Mouse (Mus musculus): ENCODE measurements at regions not wholly inside any gene's neighbourhood (a gene's known extent, or its start where the extent isn't known, plus 50 kb on each side); places are given as distances from the start of the nearest gene placed in this dataset.

- DNase-seq (ENCODE audit: inconsistent ontology term) = peak; percentile 12
Observed at GRCm38 (mm10) chr8:49441270-49441669, 597.5 kb upstream of the Tenm3 start.

- DNase-seq (ENCODE audit: inconsistent ontology term) = no peak
Observed at GRCm38 (mm10) chr8:49396519-49396918, 552.8 kb upstream of the Tenm3 start.

- peak; percentile 50 for DNase-seq (ENCODE audit: inconsistent ontology term)
Observed at GRCm38 (mm10) chr8:49395029-49395428, 551.3 kb upstream of the Tenm3 start.

GRCm38 (mm10) chr8:49389525-49389924 is 545.8 kb upstream of the Tenm3 start:
- DNase-seq (ENCODE audit: inconsistent ontology term) = peak; percentile 34

- no peak for DNase-seq (ENCODE audit: inconsistent ontology term)
Observed at GRCm38 (mm10) chr8:49387587-49387986, 543.8 kb upstream of the Tenm3 start.

GRCm38 (mm10) chr8:49372686-49373085 is 528.9 kb upstream of the Tenm3 start:
- DNase-seq (ENCODE audit: inconsistent ontology term) = peak; percentile 78

GRCm38 (mm10) chr8:49362682-49363081 is 518.9 kb upstream of the Tenm3 start:
- DNase-seq (ENCODE audit: inconsistent ontology term) = no peak

- no peak for DNase-seq (ENCODE audit: inconsistent ontology term)
Observed at GRCm38 (mm10) chr8:49361443-49361842, 517.7 kb upstream of the Tenm3 start.

GRCm38 (mm10) chr8:49360121-49360520 is 516.4 kb upstream of the Tenm3 start:
- no peak for DNase-seq (ENCODE audit: inconsistent ontology term)

GRCm38 (mm10) chr8:49359671-49360070 is 515.9 kb upstream of the Tenm3 start:
- DNase-seq (ENCODE audit: inconsistent ontology term) = no peak

GRCm38 (mm10) chr8:49348602-49349001 is 504.9 kb upstream of the Tenm3 start:
- peak; percentile 57 for DNase-seq (ENCODE audit: inconsistent ontology term)

- DNase-seq (ENCODE audit: inconsistent ontology term) = no peak
Observed at GRCm38 (mm10) chr8:49338716-49339115, 495.0 kb upstream of the Tenm3 start.

GRCm38 (mm10) chr8:49326980-49327379 is 483.2 kb upstream of the Tenm3 start:
- DNase-seq (ENCODE audit: inconsistent ontology term) = no peak

- peak; percentile 93 for DNase-seq (ENCODE audit: inconsistent ontology term)
Observed at GRCm38 (mm10) chr8:49321404-49321803, 477.7 kb upstream of the Tenm3 start.

- no peak for DNase-seq (ENCODE audit: inconsistent ontology term)
Observed at GRCm38 (mm10) chr8:49313483-49314278, 469.9 kb upstream of the Tenm3 start.

- DNase-seq (ENCODE audit: inconsistent ontology term) = peak; percentile 97
Observed at GRCm38 (mm10) chr8:49312816-49313215, 469.1 kb upstream of the Tenm3 start.

- peak; percentile 87 for DNase-seq (ENCODE audit: inconsistent ontology term)
Observed at GRCm38 (mm10) chr8:49282401-49282800, 438.6 kb upstream of the Tenm3 start.

- peak; percentile 51 for DNase-seq (ENCODE audit: inconsistent ontology term)
Observed at GRCm38 (mm10) chr8:49281254-49281653, 437.5 kb upstream of the Tenm3 start.

GRCm38 (mm10) chr8:49274031-49274430 is 430.3 kb upstream of the Tenm3 start:
- DNase-seq (ENCODE audit: inconsistent ontology term) = no peak

- DNase-seq (ENCODE audit: inconsistent ontology term) = no peak
Observed at GRCm38 (mm10) chr8:49273109-49273508, 429.4 kb upstream of the Tenm3 start.

- DNase-seq (ENCODE audit: inconsistent ontology term) = no peak
Observed at GRCm38 (mm10) chr8:49263416-49263815, 419.7 kb upstream of the Tenm3 start.

GRCm38 (mm10) chr8:49262797-49263196 is 419.0 kb upstream of the Tenm3 start:
- no peak for DNase-seq (ENCODE audit: inconsistent ontology term)

- no peak for DNase-seq (ENCODE audit: inconsistent ontology term)
Observed at GRCm38 (mm10) chr8:49255954-49256353, 412.2 kb upstream of the Tenm3 start.

All from Muller cell, postnatal 12 days (primary cell).